Mouse (Mus musculus): ENCODE results near the gene Tfeb.

Gene Tfeb

DNA sequence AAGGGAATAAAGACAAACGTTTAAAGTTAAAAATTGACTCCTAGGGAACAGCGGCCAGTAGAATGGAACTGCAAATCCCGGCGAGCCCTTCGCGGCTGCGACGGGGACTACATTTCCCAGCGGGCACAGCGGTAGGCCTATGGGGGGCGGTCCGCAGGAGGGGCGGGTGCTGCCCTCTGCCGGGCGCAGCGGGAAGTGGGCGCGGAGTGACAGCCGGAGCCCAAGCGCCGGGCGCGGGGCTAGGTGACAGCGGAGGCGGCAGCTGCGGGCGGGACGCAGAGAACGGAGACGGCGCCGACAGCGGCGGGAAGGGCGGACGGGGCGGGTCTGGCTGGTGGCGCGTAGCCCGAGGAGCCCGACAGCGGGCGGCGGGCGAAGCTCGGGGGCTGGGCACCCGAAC is at the start of gene Tfeb:
TSS of gene Tfeb (plus strand) at position 175 of the 400 bp plus-strand sequence.
- DNase-seq (ENCODE audit: low read depth) = peak; percentile 95

DNA sequence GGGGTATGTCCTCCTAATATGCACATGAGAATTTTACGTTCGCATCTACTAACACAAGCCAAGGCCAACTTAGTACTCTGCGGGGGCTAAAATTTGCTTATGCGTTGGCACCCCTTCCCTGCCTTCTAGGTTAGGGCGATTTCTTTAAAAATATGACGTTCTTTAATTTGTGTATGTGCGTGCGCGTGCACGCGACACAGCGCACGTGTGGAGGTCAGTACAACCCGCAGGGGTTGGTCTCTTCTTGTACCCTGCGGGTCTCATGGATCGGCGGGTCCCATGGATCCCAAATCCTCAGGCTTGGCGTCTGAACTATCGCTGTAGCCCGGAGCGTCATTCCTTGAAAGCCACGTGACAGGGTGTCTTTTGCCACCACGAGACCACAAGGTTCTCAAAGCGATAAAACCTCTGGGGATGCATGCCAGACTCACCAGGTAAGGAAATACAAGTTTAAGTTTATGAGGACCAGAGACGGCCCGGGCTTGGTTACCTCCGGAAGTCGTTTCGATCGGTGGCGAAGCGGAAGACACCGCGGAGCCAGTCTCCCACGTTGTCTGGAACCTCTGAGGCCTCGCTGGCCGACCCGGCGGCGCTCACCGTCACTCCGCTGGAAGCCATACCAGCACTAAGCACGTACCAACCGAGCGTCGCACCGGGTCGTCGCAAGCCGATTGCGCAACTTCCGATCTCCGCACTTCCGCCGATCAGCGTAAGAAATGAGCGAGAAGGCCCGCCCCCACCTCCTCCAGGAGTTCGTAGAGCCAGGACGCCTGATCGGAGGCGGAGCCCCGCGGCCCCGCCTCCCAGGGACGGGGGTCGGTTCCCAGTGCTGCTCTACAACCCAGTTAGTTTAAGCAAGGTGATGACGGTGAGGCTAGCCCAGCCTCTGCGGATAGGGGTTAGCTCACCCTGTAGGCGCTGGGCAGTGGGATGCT is 49.2 kb upstream of the Tfeb start:
- DNase-seq (ENCODE audit: low read depth) = peak; percentile 98

DNA sequence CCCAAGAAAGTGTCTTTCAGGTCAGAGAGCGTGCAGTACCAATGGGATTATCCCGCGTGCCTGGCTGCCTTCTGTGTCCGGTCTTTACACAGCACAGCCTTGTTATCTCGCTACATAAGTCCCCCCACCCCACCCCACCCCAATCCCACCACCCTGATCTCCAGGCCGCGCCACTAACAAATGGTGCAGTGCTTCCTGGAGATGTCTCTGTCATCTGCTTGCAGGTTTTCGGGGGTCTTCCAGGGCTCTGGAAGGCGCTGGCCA is 48.6 kb upstream of the Tfeb start, which contains the start of gene Tomm6:
TSS of gene Tomm6 (minus strand) at position 43 of the 264 bp plus-strand sequence.
- DNase-seq (ENCODE audit: low read depth) = no peak

DNA sequence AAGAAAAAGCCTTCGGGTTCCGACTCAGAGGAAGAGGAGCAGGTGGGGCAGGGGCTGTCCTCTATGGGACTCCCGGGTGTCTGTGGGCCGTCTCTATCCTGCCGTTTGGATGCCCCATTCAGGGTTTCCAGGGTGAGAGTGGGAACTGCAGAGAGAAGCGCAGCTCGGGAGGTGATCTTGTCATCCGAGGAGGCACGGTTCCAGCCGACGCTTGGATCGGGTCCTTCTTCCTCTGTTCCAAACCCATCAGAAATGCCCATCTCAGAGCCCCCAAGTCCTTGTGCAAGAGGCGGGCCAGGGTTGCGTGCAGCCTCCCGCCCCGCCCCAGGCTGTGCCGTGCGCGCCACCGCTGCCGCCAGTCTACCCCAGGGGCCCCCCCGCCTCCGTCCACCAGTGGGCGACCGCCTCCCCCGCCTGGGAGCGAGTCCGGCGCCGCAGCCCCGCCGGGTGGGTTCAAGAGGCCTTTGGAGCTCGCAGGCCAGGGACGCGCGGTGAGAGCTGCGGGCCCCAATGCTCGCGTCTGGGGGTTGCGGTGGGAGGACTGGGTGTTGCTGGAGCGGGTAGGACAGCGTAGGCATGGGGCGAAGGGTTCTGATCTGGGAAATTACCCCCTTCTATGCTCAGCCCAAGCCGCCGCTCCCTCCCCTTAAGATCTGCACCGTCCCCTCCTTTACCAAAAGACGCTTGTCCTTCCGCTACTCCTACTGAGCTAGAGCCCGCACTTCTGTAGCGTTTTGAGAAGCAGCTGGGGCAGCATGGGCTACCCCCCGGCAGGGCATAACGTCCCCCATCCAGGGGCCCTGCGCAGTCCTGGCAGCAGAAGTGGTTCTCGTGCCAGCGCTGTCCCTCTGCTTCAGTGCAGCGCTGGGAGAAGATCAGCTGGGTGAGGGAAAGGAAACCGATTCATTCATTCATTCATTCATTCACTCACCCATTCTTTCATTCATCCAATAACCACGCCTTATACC is 47.9 kb upstream of the Tfeb start, which contains the start of gene Frs3:
TSS of gene Frs3 (plus strand) at position 423 of the 968 bp plus-strand sequence.
- peak; percentile 74 for DNase-seq (ENCODE audit: low read depth)

DNA sequence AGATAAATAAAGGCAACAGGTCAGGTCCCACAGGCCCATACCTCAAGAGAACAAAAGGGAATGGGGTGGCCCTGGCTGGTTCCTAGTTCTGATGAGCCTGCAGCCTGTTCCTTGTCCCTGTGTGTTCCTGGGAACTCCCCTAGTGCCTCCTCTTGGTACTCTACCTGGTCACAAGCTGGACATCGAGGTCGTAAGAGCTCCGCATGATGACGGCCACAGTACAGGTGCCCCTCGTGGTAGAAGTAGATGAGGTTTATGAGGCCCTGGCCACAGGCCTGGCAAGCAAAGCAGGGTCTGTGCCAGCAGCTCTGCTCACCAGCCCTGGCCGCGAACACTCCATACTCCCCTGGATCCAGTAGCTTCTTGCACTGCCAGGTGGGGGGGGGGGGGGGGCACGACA is 46.9 kb upstream of the Tfeb start:
- no peak for DNase-seq (ENCODE audit: low read depth)

DNA sequence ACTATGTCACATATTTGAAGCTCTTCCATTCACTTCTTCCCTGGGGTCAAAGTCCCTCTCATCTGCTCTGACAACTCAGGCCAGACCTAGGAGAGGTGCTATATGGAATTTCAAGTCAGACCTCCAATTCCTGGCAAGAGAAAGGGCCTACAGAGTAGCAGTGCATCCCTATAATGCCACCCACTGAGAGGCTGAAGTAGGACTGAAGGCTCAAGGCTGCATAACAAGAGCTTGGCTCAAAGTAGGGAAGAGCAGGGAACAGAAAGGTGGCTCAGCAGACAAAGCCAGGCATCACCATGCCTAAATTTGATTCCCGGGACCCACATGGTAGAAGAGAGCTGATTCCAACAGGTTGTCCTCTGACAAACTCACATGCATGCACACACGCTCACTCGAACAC is 45.2 kb upstream of the Tfeb start:
- DNase-seq (ENCODE audit: low read depth) = no peak

DNA sequence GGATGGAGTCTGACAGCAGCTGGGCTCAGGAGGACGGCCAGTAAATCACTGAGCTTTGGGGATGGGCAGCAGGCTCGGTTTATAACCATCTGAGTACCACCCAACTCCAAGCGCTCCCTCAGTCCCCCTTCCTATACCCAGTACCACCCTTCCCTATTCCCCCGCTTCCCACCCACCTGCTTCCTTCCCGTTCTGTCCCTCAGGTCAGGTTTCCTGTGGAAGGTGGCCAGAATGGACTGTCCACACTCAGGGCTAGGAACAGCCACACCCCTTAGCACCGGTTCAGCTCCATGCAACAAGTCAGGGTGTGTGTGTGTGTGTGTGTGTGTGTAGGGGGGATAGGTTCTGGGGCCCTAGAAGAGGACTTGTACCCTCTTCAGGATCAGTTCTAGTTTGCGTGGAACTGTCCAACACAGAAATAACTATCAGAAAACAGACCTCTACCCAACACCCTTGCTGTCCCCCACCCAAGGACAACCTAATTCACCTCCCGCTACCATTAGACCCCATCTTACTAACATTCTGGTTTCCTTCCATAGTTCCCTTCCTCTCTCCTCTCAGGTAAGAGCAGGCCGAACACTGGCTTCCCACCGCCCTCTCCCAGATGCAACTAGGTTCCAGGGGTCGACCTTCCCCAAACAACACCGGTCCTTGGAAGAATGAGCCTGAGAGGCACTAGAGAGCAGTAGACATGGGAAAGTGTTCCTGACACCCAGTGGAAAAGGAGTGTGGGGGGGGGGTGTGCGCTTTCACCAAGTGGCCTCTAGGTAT is 43.0 kb upstream of the Tfeb start:
- DNase-seq (ENCODE audit: low read depth) = no peak

DNA sequence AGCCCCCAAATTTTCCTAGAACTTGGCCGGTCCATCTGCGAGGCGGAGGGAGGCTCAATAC is 42.6 kb upstream of the Tfeb start, which contains the start of gene Gm21981:
TSS of gene Gm21981 (minus strand) at position 14 of the 61 bp plus-strand sequence.
- no peak for DNase-seq (ENCODE audit: low read depth)

DNA sequence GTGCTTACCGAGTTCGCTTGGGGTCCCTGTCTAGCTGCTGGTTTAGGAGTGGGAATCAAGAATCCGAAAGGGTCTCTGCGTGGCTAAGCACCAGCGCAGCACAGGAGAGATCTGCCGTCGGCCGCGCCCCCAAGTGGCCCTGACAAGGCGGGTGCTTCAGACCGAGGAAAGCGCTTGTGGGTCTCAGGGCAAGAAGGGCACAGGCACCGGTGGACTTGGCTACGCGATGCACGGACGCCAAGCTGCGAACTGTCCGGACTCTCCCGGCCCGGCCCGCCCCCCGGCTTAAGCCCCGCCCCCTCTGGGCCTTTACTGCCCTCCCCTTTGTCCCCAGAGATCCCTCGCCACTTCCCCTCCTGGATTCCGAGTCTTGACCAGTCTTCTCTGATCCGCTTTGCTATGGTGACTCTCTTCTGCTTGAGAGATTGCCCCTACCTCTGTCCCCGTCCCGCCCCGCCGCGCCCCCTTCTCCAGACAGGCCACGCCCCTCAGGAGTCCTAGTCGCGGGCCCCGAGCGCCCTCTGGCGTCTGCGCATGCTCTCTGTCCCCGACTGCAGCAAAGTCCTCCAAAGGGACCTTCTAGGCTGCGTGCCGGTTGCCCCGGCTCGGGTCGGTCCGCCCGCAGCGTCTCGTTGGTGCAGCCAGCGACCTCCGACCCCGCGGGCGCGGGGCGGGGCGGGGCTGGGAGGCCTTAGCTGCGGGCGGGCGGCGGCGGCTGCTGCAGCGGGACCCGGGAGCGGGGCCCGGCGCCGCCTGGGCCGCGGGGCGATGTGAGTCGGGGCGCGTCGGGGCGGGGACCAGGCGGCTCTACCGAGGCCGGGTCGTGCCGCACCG is 42.1 kb upstream of the Tfeb start, which contains the start of gene Prickle4:
TSS of gene Prickle4 (minus strand) at position 234 of the 834 bp plus-strand sequence.
- peak; percentile 96 for DNase-seq (ENCODE audit: low read depth)

DNA sequence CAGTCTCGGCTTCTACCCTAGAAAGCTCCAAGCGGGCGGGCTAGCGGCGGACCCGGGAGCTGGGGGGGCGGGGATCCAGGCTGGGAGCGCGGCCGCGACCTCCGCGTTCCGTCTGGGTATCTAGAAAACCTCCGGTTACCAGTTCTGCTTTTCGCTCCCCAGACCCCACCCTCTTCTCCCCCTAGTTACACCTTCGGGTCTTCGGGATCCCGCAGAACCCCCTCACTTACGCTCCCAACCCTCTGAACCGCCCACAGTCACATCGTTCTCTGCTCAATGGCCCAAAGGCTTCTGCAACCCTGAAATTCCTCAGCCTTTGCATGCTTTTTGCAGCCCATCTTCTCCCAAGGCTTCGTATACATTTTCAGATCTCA is 41.5 kb upstream of the Tfeb start:
- no peak for DNase-seq (ENCODE audit: low read depth)

DNA sequence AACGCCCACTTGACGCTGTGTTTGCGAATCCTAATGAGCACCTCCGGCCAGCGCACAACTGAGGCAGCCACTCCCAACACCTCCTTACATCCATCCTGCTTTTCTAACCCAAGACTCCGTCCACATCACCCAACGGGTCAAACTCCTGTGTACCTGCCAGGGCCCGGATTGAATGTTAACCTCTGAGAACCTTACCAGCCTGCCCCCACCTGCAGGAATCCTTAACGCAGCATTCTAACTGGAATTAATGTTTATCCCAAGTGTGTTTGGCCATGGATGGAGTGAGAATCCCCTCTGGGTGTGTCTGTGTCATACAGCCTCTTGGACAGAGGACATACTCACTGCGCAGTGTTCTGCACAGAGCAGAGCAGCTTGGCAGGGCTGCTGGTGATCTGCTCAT is 38.7 kb upstream of the Tfeb start:
- no peak for DNase-seq (ENCODE audit: low read depth)

DNA sequence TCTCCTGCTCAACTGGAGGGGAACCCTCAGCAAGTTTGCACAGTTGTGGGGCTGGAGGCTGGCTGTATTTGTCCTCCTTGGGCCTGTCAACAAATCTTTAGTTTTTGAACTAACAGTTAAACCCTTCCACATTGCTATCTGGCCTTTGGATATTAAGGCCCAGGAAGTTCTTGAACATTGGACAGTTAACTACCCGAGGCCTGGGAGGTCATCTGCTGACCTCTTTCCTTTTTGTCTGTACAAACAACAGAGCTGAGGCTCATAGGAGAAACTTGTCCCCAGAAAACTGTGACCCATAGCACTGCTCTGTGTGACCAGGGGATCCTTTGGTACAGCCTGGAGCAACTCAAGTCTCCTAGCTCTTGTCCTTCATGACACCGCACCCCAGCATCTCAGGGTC is 37.8 kb upstream of the Tfeb start:
- no peak for DNase-seq (ENCODE audit: low read depth)

DNA sequence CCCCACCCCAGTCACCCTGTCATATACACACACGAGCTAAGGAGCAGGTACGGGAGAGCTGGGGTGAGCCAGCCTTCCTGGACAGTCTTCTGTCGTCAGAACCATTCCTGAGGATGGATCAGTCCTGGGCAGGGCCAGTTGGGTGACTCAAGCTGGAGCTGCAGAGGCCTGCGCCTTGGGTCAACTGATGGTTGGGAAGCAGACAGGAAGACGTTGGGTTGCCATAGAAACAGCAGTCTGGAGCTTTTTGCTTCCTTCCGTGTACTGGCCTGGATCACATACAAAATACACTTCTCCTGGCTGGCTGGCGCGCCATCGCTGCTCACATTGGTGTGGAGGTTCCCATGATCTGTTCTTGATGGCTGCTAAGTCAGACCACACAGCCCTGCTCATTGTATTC is 35.0 kb upstream of the Tfeb start:
- DNase-seq (ENCODE audit: low read depth) = no peak

DNA sequence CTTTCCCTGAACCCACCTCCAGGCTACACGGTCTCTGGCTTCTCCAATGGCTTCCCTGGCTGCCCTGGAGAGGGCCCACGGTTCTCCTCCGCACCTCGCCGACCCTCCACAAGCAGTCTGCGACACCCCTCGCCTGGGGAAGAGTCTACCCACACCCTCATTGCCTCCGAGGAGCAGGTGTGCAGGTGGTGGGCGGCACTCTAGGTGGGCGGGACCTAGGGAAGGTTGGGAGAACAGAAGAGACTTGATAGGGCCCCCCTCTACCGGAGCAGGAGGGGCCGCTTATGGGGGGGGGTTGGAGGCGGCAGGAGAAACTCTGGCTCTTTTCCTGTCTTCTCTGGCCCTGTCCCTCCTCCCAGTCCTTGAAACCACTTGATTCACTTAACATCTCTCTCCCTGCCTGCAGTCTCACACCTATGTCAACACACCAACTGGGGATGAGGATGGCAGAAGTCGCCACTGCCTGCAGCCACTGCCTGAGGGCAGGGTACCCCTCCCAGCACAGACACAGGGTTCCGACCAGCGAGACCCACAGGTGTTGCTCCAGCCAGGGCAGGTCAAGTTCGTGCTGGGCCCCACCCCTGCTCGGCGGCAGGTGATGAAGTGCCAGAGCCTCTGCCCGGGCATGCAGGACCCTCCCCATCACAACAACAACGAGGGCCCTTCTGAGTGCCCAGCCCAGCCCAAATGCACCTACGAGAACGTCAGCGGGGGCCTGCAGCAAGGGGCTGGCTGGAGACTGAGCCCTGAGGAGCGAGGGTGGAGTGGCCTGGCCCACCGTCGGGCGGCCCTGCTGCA is 34.1 kb upstream of the Tfeb start:
- no peak for DNase-seq (ENCODE audit: low read depth)

DNA sequence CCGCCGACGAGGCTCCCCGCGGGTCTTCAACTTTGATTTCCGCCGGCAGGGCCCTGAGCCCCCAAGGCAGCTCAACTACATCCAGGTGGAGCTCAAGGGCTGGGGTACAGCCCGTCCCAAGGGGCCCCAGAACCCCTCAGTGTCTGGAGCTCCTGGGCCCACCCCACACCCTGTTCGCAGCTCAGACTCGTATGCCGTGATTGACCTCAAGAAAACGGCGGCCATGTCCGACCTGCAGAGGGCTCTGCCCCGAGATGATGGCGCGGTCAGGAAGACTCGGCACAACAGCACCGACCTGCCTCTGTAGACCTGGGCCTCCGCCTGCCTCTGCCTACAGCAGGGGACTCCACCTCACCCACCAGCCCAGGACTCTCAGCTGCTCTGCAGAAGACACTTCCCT is 33.3 kb upstream of the Tfeb start:
- no peak for DNase-seq (ENCODE audit: low read depth)

DNA sequence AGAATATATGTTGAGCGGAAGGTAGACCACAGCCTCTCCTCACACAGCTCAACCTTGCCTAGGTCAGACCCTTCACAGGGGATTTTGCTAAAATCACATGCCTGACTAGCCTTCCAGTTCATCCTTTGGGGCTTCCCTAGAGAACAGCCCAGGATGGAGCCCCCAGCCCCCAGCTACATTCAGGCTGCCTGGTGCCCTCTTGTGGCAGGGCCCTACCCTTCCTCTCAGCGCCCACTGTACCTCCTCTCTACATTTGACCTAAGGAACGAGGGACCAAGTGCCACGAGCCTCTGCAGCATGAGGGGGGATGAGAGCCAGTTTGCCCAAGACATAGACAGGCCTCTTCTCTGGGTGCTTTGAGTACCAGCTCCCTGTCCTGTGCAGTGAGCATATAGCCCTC is 32.1 kb upstream of the Tfeb start:
- no peak for DNase-seq (ENCODE audit: low read depth)

DNA sequence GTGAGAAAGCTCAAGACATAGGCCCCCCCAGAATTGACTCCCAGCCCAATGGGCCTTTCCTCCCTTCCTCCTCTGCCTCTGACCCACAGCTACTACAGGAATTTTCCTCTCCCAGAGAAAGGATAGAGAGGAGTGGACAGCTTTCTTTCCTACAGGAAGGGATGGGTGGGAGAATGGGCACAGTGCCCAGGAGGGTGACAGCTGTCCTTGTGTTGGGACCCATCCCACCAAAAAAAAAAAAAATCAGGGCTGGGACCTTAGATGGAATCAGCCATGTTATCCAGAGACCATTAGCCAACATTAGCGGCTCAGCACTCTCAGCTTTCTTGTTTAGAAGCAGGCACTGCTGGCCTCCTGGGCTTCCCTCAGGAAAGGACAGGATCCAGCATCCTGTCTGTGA is 30.6 kb upstream of the Tfeb start:
- no peak for DNase-seq (ENCODE audit: low read depth)

DNA sequence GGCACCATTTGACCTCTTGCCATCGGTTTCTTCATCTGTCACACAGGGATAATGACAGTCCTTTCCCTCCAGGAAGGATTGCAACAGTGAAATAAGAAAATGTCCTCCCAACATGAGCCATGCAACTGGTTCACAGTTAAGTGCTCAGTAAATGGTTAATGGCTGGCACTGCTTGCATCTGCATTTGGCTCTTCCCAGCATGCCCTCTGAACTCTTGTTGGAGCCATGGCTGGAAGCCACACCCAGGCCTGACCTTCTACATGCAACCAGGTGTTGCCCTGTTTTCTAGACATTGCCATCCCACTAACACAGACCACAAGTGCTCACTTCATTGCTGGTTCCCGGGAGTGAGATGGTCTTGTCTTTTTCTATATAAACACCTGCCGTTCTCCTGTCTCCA is 28.9 kb upstream of the Tfeb start:
- no peak for DNase-seq (ENCODE audit: low read depth)

DNA sequence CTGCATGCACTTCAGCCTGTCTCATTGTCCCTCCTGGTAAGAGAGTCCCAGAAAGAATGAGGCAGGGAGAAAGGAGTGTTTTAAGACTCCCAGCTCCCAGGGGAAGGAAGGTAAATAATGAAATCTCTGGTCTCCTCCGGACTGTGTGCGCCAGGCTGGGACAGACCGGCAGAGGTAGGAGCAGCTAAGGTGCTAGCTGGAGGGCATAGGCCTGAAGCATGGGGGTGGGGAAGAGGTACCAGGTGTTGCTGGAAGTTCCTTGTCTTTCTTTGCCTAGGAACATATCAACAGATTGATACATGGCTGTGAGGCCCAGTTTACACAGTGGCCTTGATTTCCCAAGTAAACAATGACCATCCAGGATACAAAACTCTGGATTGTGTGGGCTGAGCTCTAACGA is 27.9 kb upstream of the Tfeb start:
- DNase-seq (ENCODE audit: low read depth) = no peak

DNA sequence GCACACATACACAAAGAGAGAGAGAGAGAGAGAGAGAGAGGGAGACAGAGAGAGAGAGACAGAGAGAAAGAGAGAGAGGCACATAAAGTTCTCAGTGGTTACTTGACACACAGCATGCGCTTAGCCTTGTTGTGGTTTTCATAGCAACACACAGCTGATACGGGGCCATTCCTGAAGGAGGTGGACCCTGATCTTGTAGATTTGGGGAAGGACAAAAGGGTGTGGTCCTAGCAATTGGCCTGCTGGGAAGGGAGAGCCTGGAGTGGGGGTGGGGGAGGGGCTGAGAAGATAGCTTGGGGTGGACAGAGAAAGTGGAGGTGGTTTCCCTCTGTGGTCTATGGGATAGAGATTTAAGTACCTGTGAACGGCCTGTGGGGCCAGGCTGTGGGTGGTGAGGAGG is 26.8 kb upstream of the Tfeb start:
- DNase-seq (ENCODE audit: low read depth) = no peak

DNA sequence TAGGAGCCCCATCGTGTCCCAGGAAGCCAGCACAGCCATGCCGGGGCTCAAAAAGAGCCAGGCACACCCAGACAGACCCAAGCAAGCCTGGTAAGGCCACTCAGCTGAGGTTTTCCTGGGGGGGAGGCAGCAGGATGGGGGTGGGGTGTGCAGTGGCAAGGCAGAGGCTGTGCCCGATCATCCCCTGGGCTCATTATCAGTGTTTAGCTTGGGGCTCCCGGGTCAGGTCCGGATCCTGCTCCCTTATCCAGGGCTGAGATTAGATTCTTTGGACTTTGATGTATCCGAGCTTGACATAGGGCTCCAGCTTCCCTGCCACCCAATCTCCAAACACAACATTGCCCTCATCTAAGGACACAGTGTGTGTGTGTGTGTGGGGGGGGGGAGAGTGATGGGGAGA is 24.9 kb upstream of the Tfeb start:
- no peak for DNase-seq (ENCODE audit: low read depth)

Measured in induced T-regulatory cell, adult 2 months (primary cell).